Mouse (Mus musculus): ENCODE results near the gene Golgb1.

Golgb1 gene

GRCm38 (mm10) chr16:36941137-36941727 is 66.3 kb downstream of the Golgb1 start:
- DNase-seq (ENCODE audit: low read depth in 1 of 2, low spot score in 2 of 2): peak in 1 of 2 experiments; percentile 40

GRCm38 (mm10) chr16:36941895-36942294 is 67.0 kb downstream of the Golgb1 start:
- no peak for DNase-seq (ENCODE audit: low read depth in 1 of 2, low spot score in 2 of 2)

- DNase-seq (ENCODE audit: low read depth in 1 of 2, low spot score in 2 of 2): no peak
These were observed 68.7 kb downstream of the Golgb1 start for GRCm38 (mm10) chr16:36943591-36943990.

- DNase-seq (ENCODE audit: low read depth in 1 of 2, low spot score in 2 of 2): no peak
These were observed 70.0 kb downstream of the Golgb1 start for GRCm38 (mm10) chr16:36944895-36945424.

GRCm38 (mm10) chr16:36946459-36947159 is 71.7 kb downstream of the Golgb1 start:
- no peak for DNase-seq (ENCODE audit: low read depth in 1 of 2, low spot score in 2 of 2)

- no peak for DNase-seq (ENCODE audit: low read depth in 1 of 2, low spot score in 2 of 2)
These were observed 72.8 kb downstream of the Golgb1 start for GRCm38 (mm10) chr16:36947646-36948197.

GRCm38 (mm10) chr16:36949614-36950336 is 74.8 kb downstream of the Golgb1 start:
- DNase-seq (ENCODE audit: low read depth in 1 of 2, low spot score in 2 of 2): no peak

- no peak for DNase-seq (ENCODE audit: low read depth in 1 of 2, low spot score in 2 of 2)
These were observed 76.1 kb downstream of the Golgb1 start for GRCm38 (mm10) chr16:36951029-36951428.

GRCm38 (mm10) chr16:36955106-36955505 is 80.2 kb downstream of the Golgb1 start:
- DNase-seq (ENCODE audit: low read depth in 1 of 2, low spot score in 2 of 2): no peak

GRCm38 (mm10) chr16:36963415-36963814 is 88.5 kb downstream of the Golgb1 start:
- no peak for DNase-seq (ENCODE audit: low read depth in 1 of 2, low spot score in 2 of 2)

GRCm38 (mm10) chr16:36979127-36979526 is 104.2 kb downstream of the Golgb1 start:
- DNase-seq (ENCODE audit: low read depth in 1 of 2, low spot score in 2 of 2): no peak
